Mouse (Mus musculus) stomach, adult 2 months (tissue): ENCODE results near the gene Dab1. TPM values are rescaled to one million over a fixed set of nuclear protein-coding genes. Genes with fewer than 3 reads are reported as not detected.

ENCODE experiments used
- polyA plus RNA-seq: library from polyadenylated mRNA; depleted of rRNA; stranded (reverse); fragments of >200 nt; gene quantifications from 2 replicates; pipeline ENCODE4 v1.2.3, GENCODE M21; 2012; rRNA removed

Dab1 gene
- 1.1 and 1.4 TPM in 2 replicates for polyA plus RNA-seq

DNA sequence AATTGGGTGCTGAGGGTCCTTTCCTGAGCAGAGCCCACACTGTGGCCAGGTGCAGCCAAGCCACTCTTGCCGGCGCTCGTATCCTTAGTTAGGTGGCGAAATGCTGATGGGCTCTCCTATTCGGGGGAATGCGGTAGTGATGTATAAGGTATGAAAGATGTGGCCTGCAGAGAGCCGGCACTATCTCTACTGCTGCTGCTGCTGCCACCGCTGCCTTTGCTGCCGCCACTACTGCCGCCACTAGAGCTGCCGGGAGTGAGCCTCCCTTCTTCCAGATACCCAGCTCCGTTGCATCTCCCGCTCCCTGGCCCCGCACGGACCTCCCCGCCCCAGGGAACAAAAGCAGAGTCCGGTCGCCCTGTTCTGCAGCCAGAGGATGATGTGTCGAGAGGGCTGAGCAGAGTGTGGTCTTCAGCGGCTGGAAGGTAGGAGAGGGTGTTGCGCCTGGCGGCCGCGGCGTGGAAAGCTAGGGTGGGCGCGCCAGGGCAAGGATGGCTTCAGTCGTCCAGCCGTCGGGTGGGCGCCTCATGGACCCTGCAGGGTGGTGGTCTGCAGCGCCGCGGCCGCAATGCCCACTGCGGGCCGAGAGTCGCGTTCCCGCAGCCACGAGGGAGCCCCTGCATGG lies at the start of gene Dab1:
Dab1 (plus strand) TSS at position 39 of the 625 bp plus-strand sequence.

GRCm38 (mm10) chr4:104766065-104766464 lies 1146.9 kb downstream of the Dab1 start, which contains the start of gene C8b:
Gene C8b (plus strand): TSS chr4:104766317.

